Mouse (Mus musculus) heart, postnatal 36 days (tissue): ENCODE results near the gene Des. TPM values are rescaled to one million over a fixed set of nuclear protein-coding genes. Genes with fewer than 3 reads are reported as not detected.

Experiments used
- DNase-seq, 2 experiments: peaks; one replicate each; pipeline ENCODE4 v3.0.0; 2021 to 2022
- intact Hi-C: fragments of 180-260 bp; cut with DNase I; formaldehyde crosslinking; loops from one replicate; pipeline ENCODE4 v1.15.1; 2025
- total RNA-seq, 2 experiments: library from RNA; stranded (reverse); gene quantifications; 2 replicates each; pipeline ENCODE4 v1.2.3; 2021

The Des gene
- total RNA-seq, 2 experiments from 2014 or later: 1,347 to 1,420 TPM

DNA sequence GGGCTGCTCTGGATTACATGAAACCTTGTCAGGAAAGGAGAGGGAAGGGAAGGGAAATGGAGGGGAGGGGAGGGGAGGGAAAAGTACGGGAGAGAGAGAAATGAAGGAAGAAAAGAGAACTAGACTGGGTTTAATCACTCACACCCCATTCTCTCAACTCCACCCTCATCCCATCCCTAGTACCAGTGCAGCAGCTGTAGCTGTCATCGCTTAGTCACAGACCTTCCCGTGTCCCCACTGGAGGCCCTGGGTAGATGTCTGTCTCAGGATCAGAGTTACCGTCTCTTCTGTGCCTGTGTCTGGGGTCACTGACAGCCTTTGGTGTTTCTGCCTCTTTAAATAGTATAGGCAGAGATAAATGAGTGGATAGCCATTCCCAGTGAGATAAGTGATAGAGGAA is 48.1 kb downstream of the Des start:
- DNase-seq: no peak
- intact Hi-C loops: no loop called here

DNA sequence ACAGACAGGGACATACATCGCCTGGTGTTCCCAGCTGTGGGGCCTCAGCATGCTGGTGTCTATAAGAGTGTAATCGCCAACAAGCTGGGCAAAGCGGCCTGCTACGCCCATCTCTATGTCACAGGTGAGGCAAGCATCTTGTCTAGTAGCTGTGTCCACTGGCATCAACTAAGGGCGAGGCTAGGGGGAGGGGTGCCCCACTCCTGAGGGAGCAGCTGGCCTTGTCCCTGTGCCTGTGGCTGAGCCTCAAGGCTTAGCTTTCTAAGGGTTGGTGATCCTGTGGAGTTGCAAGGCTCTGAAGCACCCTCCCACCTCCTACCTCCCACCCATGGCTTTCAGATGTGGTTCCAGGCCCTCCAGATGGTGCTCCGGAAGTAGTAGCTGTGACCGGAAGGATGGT is 49.8 kb downstream of the Des start:
- no peak for DNase-seq
- intact Hi-C loops: loop anchor here (5.0 kb wide), 1 partner anchor 38 kb away; no protein-coding TSS in a partner anchor

DNA sequence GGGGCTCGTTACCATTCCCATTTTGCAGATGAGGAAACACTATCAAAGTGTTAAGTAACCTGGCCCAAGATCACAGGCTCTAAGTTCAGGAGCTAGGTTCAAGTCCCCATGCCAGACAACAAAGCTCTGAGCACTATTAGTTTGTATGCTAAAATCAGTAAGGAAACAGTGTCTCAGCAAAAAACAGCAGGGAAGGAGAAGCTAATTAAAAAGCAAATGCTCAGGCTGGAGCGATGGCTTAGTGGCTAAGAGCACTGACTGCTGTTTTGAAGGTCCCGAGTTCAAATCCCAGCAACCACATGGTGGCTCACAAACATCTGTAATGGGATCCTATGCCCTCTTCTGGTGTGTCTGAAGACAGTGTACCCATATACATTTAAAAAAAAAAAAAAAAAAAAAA is 52.1 kb downstream of the Des start:
- intact Hi-C loops: loop anchor here (5.0 kb wide), 1 partner anchor 40 kb away; no protein-coding TSS in a partner anchor

DNA sequence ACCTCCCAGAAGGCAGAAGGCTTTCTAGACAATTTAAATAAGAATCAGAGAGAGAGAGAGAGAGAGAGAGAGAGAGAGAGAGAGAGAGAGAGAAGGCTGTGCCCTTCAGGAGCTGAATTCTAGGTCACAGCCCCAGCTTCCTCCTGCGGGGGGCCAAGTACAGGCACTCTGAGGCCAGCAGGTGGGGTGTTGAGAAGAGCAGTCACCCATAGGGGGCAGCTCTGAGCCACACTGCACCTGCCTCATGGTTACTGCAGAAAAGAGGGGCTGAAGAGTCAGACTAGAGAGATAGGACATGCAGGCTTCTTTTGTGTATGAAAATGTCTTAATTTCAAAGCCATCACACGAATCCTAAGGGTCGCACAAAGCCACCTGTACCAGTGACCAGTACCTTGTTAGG is 53.6 kb downstream of the Des start:
- intact Hi-C loops: loop anchor here (5.0 kb wide), 1 partner anchor 41 kb away; no protein-coding TSS in a partner anchor
- DNase-seq: peak in 1 of 2 experiments; percentile 30

More for the DNA sequence above, 52.1 kb downstream of the Des start:
- DNase-seq: no peak

Other genes starting within 250 kb of the Des start
- 1 to 10 TPM; 4.5 TPM for gene Nhej1, start 235.1 kb upstream of the Des start, total RNA-seq
- under 1 TPM; 0.56 to 0.57 TPM for gene Slc23a3, start 226.4 kb upstream of the Des start, total RNA-seq
- 10 to 100 TPM; 23.2 to 30.0 TPM for gene Cnppd1, start 217.6 kb upstream of the Des start, total RNA-seq
- 10 to 100 TPM; 22.2 to 23.5 TPM for gene Retreg2, start 217.6 kb upstream of the Des start, total RNA-seq
- gene Zfand2b, start 191.7 kb upstream of the Des start, total RNA-seq: 10 to 100 TPM; 14.9 to 17.6 TPM
- 10 to 100 TPM; 28.8 to 30.4 TPM for gene Abcb6, start 179.9 kb upstream of the Des start, total RNA-seq
- gene Ankzf1, start 168.2 kb upstream of the Des start, total RNA-seq: 10 to 100 TPM; 13.3 to 13.5 TPM
- gene Atg9a, start 168.1 kb upstream of the Des start, total RNA-seq: 10 to 100 TPM; 73.8 to 76.3 TPM
- 1 to 10 TPM; 2.5 to 4.0 TPM for gene Glb1l, start 149.5 kb upstream of the Des start, total RNA-seq
- gene Stk16, start 149.5 kb upstream of the Des start, total RNA-seq: 10 to 100 TPM; 38.1 to 41.0 TPM
- 100 to 1,000 TPM; 778 to 837 TPM for gene Tuba4a, start 140.5 kb upstream of the Des start, total RNA-seq
- gene A630095N17Rik, start 128.2 kb upstream of the Des start, total RNA-seq: not detected
- 100 to 1,000 TPM; 104 to 112 TPM for gene Dnajb2, start 123.9 kb upstream of the Des start, total RNA-seq
- under 1 TPM; 0.92 to 0.95 TPM for gene Ptprn, start 95.8 kb upstream of the Des start, total RNA-seq
- gene Resp18, start 81.9 kb upstream of the Des start, total RNA-seq: not detected
- 10 to 100 TPM; 78.0 to 89.7 TPM for gene Dnpep, start 42.3 kb upstream of the Des start, total RNA-seq
- gene Speg, start 15.0 kb downstream of the Des start, total RNA-seq: 100 to 1,000 TPM; 120 to 128 TPM
- gene Gmppa, start 75.6 kb downstream of the Des start, total RNA-seq: 10 to 100 TPM; 35.5 to 39.9 TPM
- not detected for gene Asic4, start 90.1 kb downstream of the Des start, total RNA-seq
- 10 to 100 TPM; 25.5 to 26.8 TPM for gene Chpf, start 119.0 kb downstream of the Des start, total RNA-seq
- gene Tmem198, start 119.2 kb downstream of the Des start, total RNA-seq: under 1 TPM; 0.11 to 0.19 TPM
- 100 to 1,000 TPM; 130 to 136 TPM for gene Obsl1, start 146.1 kb downstream of the Des start, total RNA-seq
- 1 to 10 TPM; 3.6 TPM for gene Inha, start 146.7 kb downstream of the Des start, total RNA-seq
- 10 to 100 TPM in 1 of 2 experiments, 1 to 10 TPM in 1; 9.2 to 14.1 TPM for gene Stk11ip, start 161.2 kb downstream of the Des start, total RNA-seq
- gene Slc4a3, start 185.9 kb downstream of the Des start, total RNA-seq: 100 to 1,000 TPM; 233 to 249 TPM